Mouse (Mus musculus): ENCODE measurements around the gene Dhx9. TPM values are rescaled to one million over a fixed set of nuclear protein-coding genes. Genes with fewer than 3 reads are reported as not detected.

Gene Dhx9
- total and polyA plus RNA-seq, 3 experiments, result 82.0 to 262 (median 170) TPM

DNA sequence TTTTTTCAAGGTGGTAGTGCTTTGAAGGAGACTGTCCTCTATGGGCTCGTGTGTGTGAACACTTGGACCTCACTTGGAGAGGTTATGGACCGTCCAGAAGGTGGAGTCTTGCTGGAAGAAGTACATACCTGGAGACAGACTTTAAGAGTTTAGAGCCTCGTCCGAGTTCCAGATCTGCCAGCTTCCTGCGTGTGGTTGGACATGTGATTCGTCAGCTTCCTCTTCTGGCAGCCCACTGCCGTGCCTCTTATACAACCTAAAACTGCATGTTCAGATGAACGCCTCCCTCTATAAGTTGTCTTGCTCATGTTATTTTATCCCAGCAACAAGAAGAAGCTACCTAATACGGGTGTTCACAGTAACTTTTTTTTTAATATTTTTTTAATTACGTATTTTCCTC lies 55.8 kb downstream of the Dhx9 start:
- TF ChIP-seq SIN3A (IDR thresholded peaks at IDR 0.05; ENCODE audit: low read length) (no peak), NELFE (IDR thresholded peaks at IDR 0.05; ENCODE audit: low read depth, low read length) (no peak), MXI1 (IDR thresholded peaks at IDR 0.05; ENCODE audit: low read depth, low read length) (no peak), ZMIZ1 (IDR thresholded peaks at IDR 0.05; ENCODE audit: low read depth, low read length) (no peak), NRF1 (IDR thresholded peaks at IDR 0.05; ENCODE audit: insufficient read depth, low read depth, low read length, poor library complexity, severe bottlenecking) (no peak), ETS1 (IDR thresholded peaks at IDR 0.05; ENCODE audit: low read depth, low read length) (no peak), SMC3 (IDR thresholded peaks at IDR 0.05; ENCODE audit: low read depth, low read length) (no peak), TAL1 (IDR thresholded peaks at IDR 0.05; ENCODE audit: low read length) (no peak), MAFK (IDR thresholded peaks at IDR 0.05; ENCODE audit: borderline replicate concordance, low read depth, low read length) (no peak), CHD2 (IDR thresholded peaks at IDR 0.05; ENCODE audit: low read length) (no peak), ELF1 (IDR thresholded peaks at IDR 0.05; ENCODE audit: low read depth, low read length) (no peak), TCF12 (IDR thresholded peaks at IDR 0.05; ENCODE audit: low read depth, low read length) (no peak), ZNF384 (IDR thresholded peaks at IDR 0.05; ENCODE audit: low read depth, low read length) (no peak), USF1 (IDR thresholded peaks at IDR 0.05; ENCODE audit: low read depth, low read length) (peak; percentile 73), POLR2AphosphoS5 (IDR thresholded peaks at IDR 0.05; ENCODE audit: borderline replicate concordance, low read depth, low read length) (no peak), KAT2A (conservative IDR thresholded peaks at IDR 0.05; ENCODE audit: low read depth, low read length) (no peak), MAX (IDR thresholded peaks at IDR 0.05; ENCODE audit: low read length) (peak; percentile 75), USF2 (IDR thresholded peaks at IDR 0.05; ENCODE audit: borderline replicate concordance in 1 of 2, insufficient read depth in 1 of 2, low read depth in 1 of 2, low read length in 2 of 2) (0 out of 4 replicates have a peak, but pooled peaks of 1 of the 2 experiments have one; percentile 14), POLR2A (IDR thresholded peaks at IDR 0.05; ENCODE audit: control insufficient read depth in 1 of 2, insufficient read depth in 1 of 2, low read depth in 1 of 2, low read length in 2 of 2, poor library complexity in 1 of 2) (no peak), E2F4 (IDR thresholded peaks at IDR 0.05; ENCODE audit: borderline replicate concordance, low read depth, low read length) (no peak), ZKSCAN1 (IDR thresholded peaks at IDR 0.05; ENCODE audit: low read depth, low read length) (no peak)
- no peak for DNase-seq (ENCODE audit: low read depth, low spot score)
- no peak overlapping the region for H3K27ac ChIP-seq (ENCODE audit: control insufficient read depth, low read depth, low read length)

DNA sequence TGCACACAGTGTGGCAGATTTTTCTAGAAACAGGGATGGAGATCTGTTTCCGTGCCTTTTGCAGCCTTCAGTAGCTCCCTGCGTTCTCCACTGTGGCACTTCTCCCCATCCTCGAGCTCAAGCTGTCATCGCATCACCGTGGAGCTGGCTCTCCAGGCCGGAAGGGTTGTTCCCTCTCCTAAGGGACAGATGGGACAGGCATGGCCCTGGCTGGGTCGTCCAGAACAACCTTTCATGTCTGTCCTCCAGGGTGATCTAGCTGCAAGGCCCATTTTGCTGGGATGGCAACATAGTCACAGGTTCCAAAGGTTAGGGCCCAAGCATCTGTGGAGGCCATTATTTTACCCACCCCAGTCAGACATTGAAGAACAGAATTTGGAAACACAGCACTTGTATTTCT lies 56.3 kb downstream of the Dhx9 start:
- DNase-seq (ENCODE audit: low read depth, low spot score), result no peak
- no peak overlapping the region for H3K9ac ChIP-seq (ENCODE audit: control insufficient read depth, low read depth, low read length, poor library complexity, severe bottlenecking)
- no peak overlapping the region for H3K27ac ChIP-seq (ENCODE audit: control insufficient read depth, low read depth, low read length)
- no peaks in the 10 kb centered on the region for H3K36me3 ChIP-seq (ENCODE audit: control insufficient read depth in 1 of 2, insufficient read depth in 2 of 2, low read length in 2 of 2)
- no peaks in the 10 kb centered on the region for H3K9me3 ChIP-seq (replicated peaks; ENCODE audit: insufficient read depth, low read length)
- peaks cover 0 to 4% of the 10 kb centered on the region in 2 experiments; a peak in 1 of 4 replicates for H3K4me1 ChIP-seq (ENCODE audit: control insufficient read depth in 1 of 2, insufficient read depth in 2 of 2, low read length in 2 of 2)
- no peak overlapping the region for H3K4me3 ChIP-seq (ENCODE audit: control insufficient read depth in 1 of 2, insufficient read depth in 1 of 2, low read depth in 2 of 2, low read length in 2 of 2)
- TF ChIP-seq NRF1 (IDR thresholded peaks at IDR 0.05; ENCODE audit: insufficient read depth, low read depth, low read length, poor library complexity, severe bottlenecking), result no peak
- no peak for TF ChIP-seq MEF2A (IDR thresholded peaks at IDR 0.05; ENCODE audit: extremely low read depth, insufficient replicate concordance, low read depth, low read length, poor library complexity, severe bottlenecking)
- TF ChIP-seq POLR2A (IDR thresholded peaks at IDR 0.05; ENCODE audit: control insufficient read depth in 1 of 2, insufficient read depth in 1 of 2, low read depth in 1 of 2, low read length in 2 of 2, poor library complexity in 1 of 2), result no peak
- TF ChIP-seq MYC (IDR thresholded peaks at IDR 0.05; ENCODE audit: low read depth, low read length), result no peak
- no peak for TF ChIP-seq BHLHE40 (IDR thresholded peaks at IDR 0.05; ENCODE audit: borderline replicate concordance, low read depth, low read length)
- no peak for TF ChIP-seq HCFC1 (IDR thresholded peaks at IDR 0.05; ENCODE audit: low read depth, low read length)
- TF ChIP-seq ELF1 (IDR thresholded peaks at IDR 0.05; ENCODE audit: low read depth, low read length), result no peak
- no peak for TF ChIP-seq SIN3A (IDR thresholded peaks at IDR 0.05; ENCODE audit: low read length)
- no peak for TF ChIP-seq ZKSCAN1 (IDR thresholded peaks at IDR 0.05; ENCODE audit: low read depth, low read length)
- TF ChIP-seq POLR2AphosphoS2 (IDR thresholded peaks at IDR 0.05; ENCODE audit: low read length), result no peak
- TF ChIP-seq EP300 (IDR thresholded peaks at IDR 0.05; ENCODE audit: low read depth in 1 of 2, low read length in 2 of 2), result no peak
- TF ChIP-seq TCF12 (IDR thresholded peaks at IDR 0.05; ENCODE audit: low read depth, low read length), result no peak
- no peaks in the 10 kb centered on the region for H3K79me2 ChIP-seq (ENCODE audit: control insufficient read depth, insufficient read depth, low read length, poor library complexity)
- no peaks in the 10 kb centered on the region for H3K27me3 ChIP-seq (ENCODE audit: control insufficient read depth in 1 of 2, insufficient read depth in 2 of 2, low read length in 2 of 2)

More for the DNA sequence above, 55.8 kb downstream of the Dhx9 start:
- no peak overlapping the region for H3K4me3 ChIP-seq (ENCODE audit: control insufficient read depth in 1 of 2, insufficient read depth in 1 of 2, low read depth in 2 of 2, low read length in 2 of 2)
- no peaks in the 10 kb centered on the region for H3K27me3 ChIP-seq (ENCODE audit: control insufficient read depth in 1 of 2, insufficient read depth in 2 of 2, low read length in 2 of 2)
- no peaks in the 10 kb centered on the region for H3K9me3 ChIP-seq (replicated peaks; ENCODE audit: insufficient read depth, low read length)
- H3K4me1 ChIP-seq (ENCODE audit: control insufficient read depth in 1 of 2, insufficient read depth in 2 of 2, low read length in 2 of 2), result peaks cover 0 to 4% of the 10 kb centered on the region in 2 experiments; a peak in 1 of 4 replicates
- no peaks in the 10 kb centered on the region for H3K79me2 ChIP-seq (ENCODE audit: control insufficient read depth, insufficient read depth, low read length, poor library complexity)
- no peak overlapping the region for H3K9ac ChIP-seq (ENCODE audit: control insufficient read depth, low read depth, low read length, poor library complexity, severe bottlenecking)
- H3K36me3 ChIP-seq (ENCODE audit: control insufficient read depth in 1 of 2, insufficient read depth in 2 of 2, low read length in 2 of 2), result no peaks in the 10 kb centered on the region
